Mouse (Mus musculus) brown adipose tissue, adult 24 weeks (tissue): ENCODE data around the gene Slc2a1. TPM values are rescaled to one million over a fixed set of nuclear protein-coding genes. Genes with fewer than 3 reads are reported as not detected.

Experiments used
- H3K27ac ChIP-seq: fragments of 200-500 bp; replicated peaks from 2 replicates; pipeline ENCODE4 v1.5.1; 2012; ENCODE audit warnings: low read depth, mild to moderate bottlenecking, low read length
- H3K4me1 ChIP-seq: fragments of 200-500 bp; 2 replicates; pipeline ENCODE4 v1.6.1; 2012; ENCODE audit warnings: low read length, mixed read lengths; ENCODE audit not compliant: control insufficient read depth, insufficient read depth, insufficient read length
- H3K4me3 ChIP-seq: fragments of 200-500 bp; 2 replicates; pipeline ENCODE4 v1.5.1; 2012; ENCODE audit warnings: low read depth, mild to moderate bottlenecking, low read length, moderate library complexity; ENCODE audit not compliant: insufficient read depth
- polyA plus RNA-seq: library from polyadenylated mRNA; stranded (reverse); fragments of >200 nt; gene quantifications from 2 replicates; pipeline ENCODE4 v1.2.4, GENCODE M21; 2012; ENCODE audit not compliant: missing spikeins, insufficient read depth, insufficient read length

Gene Slc2a1
- polyA plus RNA-seq, 1 experiment = 2.8 TPM

DNA sequence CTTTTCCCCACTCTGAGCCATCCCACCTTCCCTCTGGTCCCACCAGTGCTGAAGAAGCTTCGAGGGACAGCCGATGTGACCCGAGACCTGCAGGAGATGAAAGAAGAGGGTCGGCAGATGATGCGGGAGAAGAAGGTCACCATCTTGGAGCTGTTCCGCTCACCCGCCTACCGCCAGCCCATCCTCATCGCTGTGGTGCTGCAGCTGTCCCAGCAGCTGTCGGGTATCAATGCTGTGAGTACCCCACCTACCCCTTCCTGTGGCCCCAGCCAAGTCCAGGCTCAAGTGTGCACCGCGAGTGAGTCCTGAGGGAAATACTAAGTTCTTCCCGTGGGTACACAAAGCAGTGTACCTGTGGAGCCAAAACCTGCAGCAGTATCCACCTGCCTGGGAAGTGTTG is 24.8 kb downstream of the Slc2a1 start:
- Histone ChIP-seq H3K4me3 (no peak overlapping the region), H3K27ac (no peak overlapping the region), H3K4me1 (no peaks in the 10 kb centered on the region)

DNA sequence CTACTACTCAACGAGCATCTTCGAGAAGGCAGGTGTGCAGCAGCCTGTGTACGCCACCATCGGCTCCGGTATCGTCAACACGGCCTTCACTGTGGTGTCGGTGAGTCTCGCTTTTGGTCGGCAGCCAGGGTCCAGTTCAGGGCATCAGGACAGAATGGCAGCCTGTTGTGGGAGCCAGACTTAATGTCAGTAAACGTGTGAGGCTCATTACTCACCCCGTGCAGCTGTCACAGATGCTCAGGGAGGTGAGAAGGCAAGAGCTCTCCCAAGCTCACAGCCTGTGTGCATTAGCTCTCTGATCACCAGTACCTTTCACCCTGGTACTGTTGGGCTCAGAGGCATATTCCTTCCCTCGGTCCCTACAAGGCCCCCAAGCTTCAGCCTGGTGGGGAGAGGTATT is 25.3 kb downstream of the Slc2a1 start:
- Histone ChIP-seq H3K4me1 (no peaks in the 10 kb centered on the region), H3K4me3 (no peak overlapping the region), H3K27ac (no peak overlapping the region)

DNA sequence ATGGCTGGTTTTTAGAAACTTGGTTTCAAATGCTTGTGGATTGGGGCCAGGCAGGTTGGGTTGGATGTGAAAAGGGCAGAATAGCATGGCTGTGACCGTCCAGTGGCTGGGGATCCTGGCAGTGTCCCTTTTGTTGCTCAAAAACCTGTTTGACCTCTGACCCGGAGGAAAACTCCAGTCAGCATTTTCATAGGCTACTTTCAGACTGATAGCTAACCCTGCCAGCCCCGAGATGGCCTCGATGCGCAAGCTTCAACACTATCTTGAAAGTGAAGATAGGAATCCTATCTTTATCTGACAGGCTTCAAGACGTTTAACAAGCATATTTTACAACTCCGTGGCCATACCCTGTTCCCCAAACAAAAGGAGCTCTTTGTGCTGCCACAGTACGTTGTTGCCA is 28.8 kb downstream of the Slc2a1 start:
- H3K27ac ChIP-seq = no peak overlapping the region
- H3K4me3 ChIP-seq = no peak overlapping the region
- H3K4me1 ChIP-seq = no peaks in the 10 kb centered on the region

GRCm38 (mm10) chr4:119138171-119138570 is 29.7 kb downstream of the Slc2a1 start:
- H3K27ac ChIP-seq = no peak overlapping the region

GRCm38 (mm10) chr4:119138776-119139175 is 30.3 kb downstream of the Slc2a1 start:
- no peak overlapping the region for H3K4me3 ChIP-seq
- H3K27ac ChIP-seq = no peak overlapping the region
- no peaks in the 10 kb centered on the region for H3K4me1 ChIP-seq

More at GRCm38 (mm10) chr4:119138171-119138570, 29.7 kb downstream of the Slc2a1 start:
- no peak overlapping the region for H3K4me3 ChIP-seq
- no peaks in the 10 kb centered on the region for H3K4me1 ChIP-seq

DNA sequence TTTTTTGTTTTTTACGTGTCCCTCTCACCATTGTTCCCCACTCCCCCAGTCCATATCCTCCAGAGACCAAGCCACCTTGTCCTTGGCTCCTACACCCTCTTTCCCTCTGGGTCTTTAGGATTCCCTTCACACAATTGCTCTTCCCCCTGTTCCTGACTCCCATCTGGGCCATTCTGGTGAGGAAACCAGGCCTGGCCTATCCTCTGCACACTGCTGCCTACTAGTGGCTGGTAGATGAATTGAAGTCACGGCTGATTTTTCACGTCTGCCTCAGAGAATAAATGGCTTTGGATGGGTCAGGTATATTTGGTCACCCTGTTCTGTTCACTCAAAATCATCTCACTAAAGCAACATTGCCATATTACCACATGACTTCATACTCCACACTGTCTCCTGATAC is 31.6 kb downstream of the Slc2a1 start:
- Histone ChIP-seq H3K27ac (no peak overlapping the region), H3K4me3 (no peak overlapping the region), H3K4me1 (no peaks in the 10 kb centered on the region)

- H3K27ac ChIP-seq = no peak overlapping the region
- H3K4me1 ChIP-seq = no peaks in the 10 kb centered on the region
- no peak overlapping the region for H3K4me3 ChIP-seq
Observed at GRCm38 (mm10) chr4:119141191-119141590, 32.7 kb downstream of the Slc2a1 start.

GRCm38 (mm10) chr4:119142230-119142871 is 33.8 kb downstream of the Slc2a1 start:
- Histone ChIP-seq H3K4me3 (no peak overlapping the region), H3K4me1 (no peaks in the 10 kb centered on the region), H3K27ac (no peak overlapping the region)

GRCm38 (mm10) chr4:119146816-119147215 is 38.3 kb downstream of the Slc2a1 start:
- H3K4me1 ChIP-seq = no peaks in the 10 kb centered on the region
- no peak overlapping the region for H3K27ac ChIP-seq
- no peak overlapping the region for H3K4me3 ChIP-seq

DNA sequence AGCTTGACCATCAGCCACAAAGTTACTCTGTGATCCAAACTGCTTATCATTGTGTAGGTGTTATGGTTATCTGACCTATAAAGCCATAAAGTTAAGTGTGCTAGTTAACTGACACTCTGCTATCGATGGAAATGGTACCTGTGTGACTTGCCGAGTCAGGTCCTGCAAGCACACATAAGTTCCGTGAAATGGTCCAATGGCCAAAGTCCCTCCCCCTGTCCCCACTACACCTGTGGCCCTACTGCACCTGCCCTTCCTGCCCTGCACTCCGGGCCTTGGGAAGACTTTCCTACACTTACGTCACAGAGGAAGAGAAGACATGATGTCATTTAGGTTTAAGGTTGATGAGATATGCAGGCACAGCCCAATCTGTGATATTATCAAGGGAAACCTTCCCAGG is 38.8 kb downstream of the Slc2a1 start:
- Histone ChIP-seq H3K27ac (no peak overlapping the region), H3K4me1 (no peaks in the 10 kb centered on the region), H3K4me3 (no peak overlapping the region)

DNA sequence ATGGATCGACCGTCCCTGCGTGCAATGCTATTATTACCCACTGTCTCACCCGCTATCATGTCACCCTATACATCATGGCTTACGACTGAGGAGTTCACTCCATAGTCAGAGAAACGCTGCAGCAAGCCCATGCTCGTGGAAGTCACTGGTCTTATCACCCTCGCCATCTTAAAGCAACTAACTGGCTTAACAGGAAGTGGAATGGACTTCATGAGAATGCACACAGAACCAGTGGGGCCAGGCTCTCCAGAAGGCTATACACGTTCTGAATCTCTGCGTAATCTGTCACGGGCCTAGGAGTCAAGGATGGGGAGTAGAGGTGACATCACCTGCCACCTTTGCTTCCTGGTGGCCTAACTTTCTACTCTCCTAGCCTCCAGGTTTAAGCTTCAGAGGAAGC is 40.2 kb downstream of the Slc2a1 start:
- H3K4me1 ChIP-seq = no peaks in the 10 kb centered on the region
- no peak overlapping the region for H3K4me3 ChIP-seq
- no peak overlapping the region for H3K27ac ChIP-seq

DNA sequence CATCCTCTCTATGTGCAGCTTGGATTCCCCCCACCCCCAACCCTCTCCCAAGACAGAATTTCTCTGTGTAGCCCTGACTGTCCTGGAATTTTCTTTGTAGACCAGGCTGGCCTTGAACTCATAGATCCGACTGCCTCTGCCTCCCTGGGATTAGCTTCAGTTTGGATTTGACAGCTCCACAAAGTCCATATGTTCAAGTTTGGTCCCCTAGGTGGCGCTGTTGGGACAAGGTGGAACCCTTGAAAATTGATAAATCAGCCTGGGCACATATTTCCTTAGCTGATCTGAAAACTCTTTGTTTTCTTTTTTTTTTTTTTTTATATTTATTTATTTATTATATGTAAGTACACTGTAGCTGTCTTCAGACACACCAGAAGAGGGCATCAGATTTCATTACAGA is 48.7 kb downstream of the Slc2a1 start:
- Histone ChIP-seq H3K27ac (no peak overlapping the region), H3K4me1 (no peaks in the 10 kb centered on the region), H3K4me3 (no peak overlapping the region)

GRCm38 (mm10) chr4:119157891-119158290 is 49.4 kb downstream of the Slc2a1 start:
- Histone ChIP-seq H3K27ac (no peak overlapping the region), H3K4me3 (no peak overlapping the region), H3K4me1 (no peaks in the 10 kb centered on the region)

- Histone ChIP-seq H3K27ac (no peak overlapping the region), H3K4me1 (no peaks in the 10 kb centered on the region), H3K4me3 (no peak overlapping the region)
Observed at GRCm38 (mm10) chr4:119161358-119161757, 52.8 kb downstream of the Slc2a1 start.

DNA sequence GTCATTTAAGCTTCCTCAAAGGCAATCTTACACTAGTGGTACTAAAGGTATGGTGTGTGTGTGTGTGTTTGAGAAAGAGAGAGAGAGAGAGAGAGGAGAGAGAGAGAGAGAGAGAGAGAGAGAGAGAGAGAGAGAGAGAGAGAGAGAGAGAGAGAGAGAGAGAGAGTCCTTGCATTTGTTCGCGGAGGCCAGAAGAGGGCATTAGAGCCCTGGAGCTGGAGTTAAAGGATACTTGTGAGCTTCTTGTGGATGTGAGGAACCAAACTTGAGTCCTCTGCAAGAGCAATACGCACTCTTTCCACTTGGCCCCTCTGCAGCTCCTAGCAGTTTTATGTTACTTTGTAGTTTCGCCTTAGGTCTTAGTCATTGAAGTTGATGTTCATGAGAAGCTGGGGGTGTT is 54.5 kb downstream of the Slc2a1 start:
- H3K4me3 ChIP-seq = no peak overlapping the region

GRCm38 (mm10) chr4:119165916-119166315 is 57.4 kb downstream of the Slc2a1 start:
- Histone ChIP-seq H3K27ac (no peak overlapping the region), H3K4me3 (no peak overlapping the region), H3K4me1 (no peaks in the 10 kb centered on the region)

More for the DNA sequence above, 54.5 kb downstream of the Slc2a1 start:
- no peaks in the 10 kb centered on the region for H3K4me1 ChIP-seq
- H3K27ac ChIP-seq = no peak overlapping the region
